Mouse (Mus musculus) small intestine, adult 2 months (tissue): ENCODE results near the gene Ei24.

Experiments used
- CTCF ChIP-seq: fragments of 200-500 bp; IDR thresholded peaks from 2 replicates; pipeline ENCODE4 v1.5.1; 2012; ENCODE audit warnings: low read depth, mild to moderate bottlenecking, control low read depth, inconsistent platforms, low read length, moderate library complexity, mixed read lengths; ENCODE audit not compliant: insufficient replicate concordance, insufficient read length; ENCODE audit errors: extremely low read depth
- POLR2A ChIP-seq: fragments of 200-500 bp; IDR thresholded peaks from 2 replicates; pipeline ENCODE4 v1.6.1; 2012; ENCODE audit warnings: low read depth, mild to moderate bottlenecking, control low read depth, inconsistent platforms, low read length, moderate library complexity

DNA sequence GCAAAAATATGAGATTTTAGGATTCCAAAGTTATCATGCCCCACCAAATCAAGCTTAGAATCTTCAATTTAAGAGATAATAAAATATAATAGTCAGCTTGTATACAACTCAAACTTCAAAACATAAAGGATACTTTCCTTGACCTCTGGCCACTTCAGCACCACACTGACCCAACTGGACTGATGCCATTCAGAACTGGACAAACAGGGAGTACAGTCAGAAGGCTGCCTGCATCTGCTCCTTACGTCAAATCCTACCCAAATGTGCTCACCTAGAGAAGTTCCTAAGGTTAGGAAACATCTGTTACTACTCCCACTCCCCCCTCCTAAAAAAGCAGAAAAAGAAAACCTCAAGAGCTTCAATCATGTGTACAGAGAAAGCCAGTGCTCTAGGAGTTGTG lies 1.6 kb downstream of the Ei24 start:
- TF ChIP-seq CTCF: no peak
- no peak for TF ChIP-seq POLR2A
